Mouse (Mus musculus): ENCODE measurements at regions not wholly inside any gene's neighbourhood (a gene's known extent, or its start where the extent isn't known, plus 50 kb on each side); places are given as distances from the start of the nearest gene placed in this dataset.

- no peak for TF ChIP-seq POLR2A (IDR thresholded peaks at IDR 0.05; ENCODE audit: insufficient read length, low read depth)
- TF ChIP-seq TCF12 (IDR thresholded peaks at IDR 0.05; ENCODE audit: insufficient read depth, poor library complexity, severe bottlenecking), result no peak
- TF ChIP-seq REST (IDR thresholded peaks at IDR 0.05; ENCODE audit: insufficient read depth, insufficient read length), result no peak
- TF ChIP-seq TCF3 (IDR thresholded peaks at IDR 0.05; ENCODE audit: insufficient read length, low read depth), result no peak
- no peak for TF ChIP-seq CEBPB (IDR thresholded peaks at IDR 0.05; ENCODE audit: insufficient read depth, poor library complexity, severe bottlenecking)
- TF ChIP-seq MYOD1 (IDR thresholded peaks at IDR 0.05; ENCODE audit: control insufficient read depth in 1 of 3, insufficient read length in 2 of 3, low read depth in 2 of 3), result no peak
- no peak for TF ChIP-seq MYOG (IDR thresholded peaks at IDR 0.05; ENCODE audit: control insufficient read depth in 1 of 3, insufficient read depth in 1 of 3, insufficient read length in 2 of 3, low read depth in 2 of 3)
- no peak for TF ChIP-seq USF1 (IDR thresholded peaks at IDR 0.05; ENCODE audit: low read depth)
- no peak for TF ChIP-seq MAX (IDR thresholded peaks at IDR 0.05; ENCODE audit: low read depth)
- Histone ChIP-seq H3K36me3 (ENCODE audit: control insufficient read depth, insufficient read depth) (no peaks in the 10 kb centered on the region), H3K27me3 (ENCODE audit: control insufficient read depth, insufficient read depth, insufficient read length) (no peaks in the 10 kb centered on the region), H3K79me2 (ENCODE audit: control insufficient read depth, insufficient read depth) (no peaks in the 10 kb centered on the region), H3K4me3 (no peak overlapping the region), H3ac (ENCODE audit: control insufficient read depth, insufficient read length) (no peak overlapping the region), H3K4me2 (ENCODE audit: low read depth) (no peak overlapping the region)
These were observed 651.7 kb upstream of the Lmcd1 start for GRCm38 (mm10) chr6:111621684-111622480.

DNA sequence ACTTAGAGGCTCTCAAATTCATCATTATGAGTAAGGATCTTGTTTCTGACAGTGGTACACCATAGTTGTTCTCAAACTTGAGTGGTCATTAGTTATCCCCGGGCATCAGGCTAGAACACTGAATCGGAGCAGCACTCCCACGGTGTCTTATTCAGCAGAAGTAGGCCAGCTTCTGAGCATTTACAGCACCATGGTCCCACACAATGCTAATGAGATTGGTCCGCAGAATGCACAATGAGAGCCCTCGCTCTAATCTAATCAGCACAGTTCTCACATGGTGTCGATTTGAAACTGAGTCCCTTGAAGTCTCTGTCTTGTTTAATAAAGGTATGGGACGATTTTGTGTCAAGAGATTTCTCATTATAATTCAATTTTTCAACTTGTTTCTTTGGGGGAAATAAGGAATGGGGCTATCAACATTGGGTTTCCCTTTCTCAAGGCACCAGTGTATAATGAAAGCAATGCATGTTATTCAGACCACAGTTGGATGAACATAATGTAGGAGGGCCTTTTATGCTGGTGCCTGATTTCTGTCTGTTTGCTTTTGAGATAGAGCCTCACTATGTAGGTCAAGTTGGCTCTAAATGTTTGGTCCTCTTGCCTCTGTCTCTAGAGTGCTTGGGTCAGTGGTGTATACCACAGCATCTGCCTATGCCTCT is 650.9 kb upstream of the Lmcd1 start:
- Histone ChIP-seq H3K79me2 (ENCODE audit: control insufficient read depth, insufficient read depth) (no peaks in the 10 kb centered on the region), H3K4me2 (ENCODE audit: low read depth) (no peak overlapping the region), H3K4me3 (no peak overlapping the region), H3ac (ENCODE audit: control insufficient read depth, insufficient read length) (no peak overlapping the region), H3K36me3 (ENCODE audit: control insufficient read depth, insufficient read depth) (no peaks in the 10 kb centered on the region), H3K27me3 (ENCODE audit: control insufficient read depth, insufficient read depth, insufficient read length) (no peaks in the 10 kb centered on the region)
- TF ChIP-seq MYOG (IDR thresholded peaks at IDR 0.05; ENCODE audit: control insufficient read depth in 1 of 3, insufficient read depth in 1 of 3, insufficient read length in 2 of 3, low read depth in 2 of 3), result no peak
- TF ChIP-seq REST (IDR thresholded peaks at IDR 0.05; ENCODE audit: insufficient read depth, insufficient read length), result no peak
- no peak for TF ChIP-seq POLR2A (IDR thresholded peaks at IDR 0.05; ENCODE audit: insufficient read length, low read depth)
- TF ChIP-seq MYOD1 (IDR thresholded peaks at IDR 0.05; ENCODE audit: control insufficient read depth in 1 of 3, insufficient read length in 2 of 3, low read depth in 2 of 3), result no peak
- TF ChIP-seq E2F4 (IDR thresholded peaks at IDR 0.05; ENCODE audit: insufficient read depth), result no peak
- no peak for TF ChIP-seq TCF12 (IDR thresholded peaks at IDR 0.05; ENCODE audit: insufficient read depth, poor library complexity, severe bottlenecking)
- TF ChIP-seq TCF3 (IDR thresholded peaks at IDR 0.05; ENCODE audit: insufficient read length, low read depth), result no peak
- TF ChIP-seq SRF (IDR thresholded peaks at IDR 0.05; ENCODE audit: control insufficient read depth, insufficient read length, low read depth), result no peak
- TF ChIP-seq USF1 (IDR thresholded peaks at IDR 0.05; ENCODE audit: low read depth), result no peak
- TF ChIP-seq POLR2AphosphoS2 (IDR thresholded peaks at IDR 0.05; ENCODE audit: insufficient read length, low read depth), result no peak
- TF ChIP-seq MAX (IDR thresholded peaks at IDR 0.05; ENCODE audit: low read depth), result no peak
- TF ChIP-seq CEBPB (IDR thresholded peaks at IDR 0.05; ENCODE audit: insufficient read depth, poor library complexity, severe bottlenecking), result no peak

DNA sequence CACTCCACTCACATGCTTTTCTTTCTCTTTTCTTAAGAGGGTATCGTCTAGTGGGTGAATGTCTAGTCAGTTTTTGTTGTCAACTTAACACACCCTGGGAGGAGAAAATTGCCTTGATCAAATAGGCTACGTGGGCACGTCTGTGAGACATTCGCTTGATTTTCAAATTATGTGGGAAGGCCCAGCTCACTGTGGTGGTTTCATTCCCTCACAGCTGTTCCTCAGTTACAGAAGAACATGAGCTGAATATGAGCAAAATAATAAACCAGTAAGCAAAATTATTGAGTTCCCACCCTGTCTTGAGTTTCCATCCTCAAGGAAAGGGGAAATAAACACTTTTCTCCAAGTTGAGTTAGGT is 650.4 kb upstream of the Lmcd1 start:
- H3K4me2 ChIP-seq (ENCODE audit: low read depth), result no peak overlapping the region
- no peaks in the 10 kb centered on the region for H3K27me3 ChIP-seq (ENCODE audit: control insufficient read depth, insufficient read depth, insufficient read length)
- H3K4me3 ChIP-seq, result no peak overlapping the region
- H3K36me3 ChIP-seq (ENCODE audit: control insufficient read depth, insufficient read depth), result no peaks in the 10 kb centered on the region
- no peaks in the 10 kb centered on the region for H3K79me2 ChIP-seq (ENCODE audit: control insufficient read depth, insufficient read depth)
- no peak for TF ChIP-seq USF1 (IDR thresholded peaks at IDR 0.05; ENCODE audit: low read depth)
- no peak for TF ChIP-seq POLR2AphosphoS2 (IDR thresholded peaks at IDR 0.05; ENCODE audit: insufficient read length, low read depth)
- no peak for TF ChIP-seq MYOG (IDR thresholded peaks at IDR 0.05; ENCODE audit: control insufficient read depth in 1 of 3, insufficient read depth in 1 of 3, insufficient read length in 2 of 3, low read depth in 2 of 3)
- no peak for TF ChIP-seq SRF (IDR thresholded peaks at IDR 0.05; ENCODE audit: control insufficient read depth, insufficient read length, low read depth)
- no peak for TF ChIP-seq TCF12 (IDR thresholded peaks at IDR 0.05; ENCODE audit: insufficient read depth, poor library complexity, severe bottlenecking)
- TF ChIP-seq MAX (IDR thresholded peaks at IDR 0.05; ENCODE audit: low read depth), result no peak
- no peak for TF ChIP-seq E2F4 (IDR thresholded peaks at IDR 0.05; ENCODE audit: insufficient read depth)
- no peak for TF ChIP-seq MYOD1 (IDR thresholded peaks at IDR 0.05; ENCODE audit: control insufficient read depth in 1 of 3, insufficient read length in 2 of 3, low read depth in 2 of 3)
- no peak for TF ChIP-seq POLR2A (IDR thresholded peaks at IDR 0.05; ENCODE audit: insufficient read length, low read depth)
- no peak overlapping the region for H3ac ChIP-seq (ENCODE audit: control insufficient read depth, insufficient read length)

- Histone ChIP-seq H3K27me3 (ENCODE audit: control insufficient read depth, insufficient read depth, insufficient read length) (no peaks in the 10 kb centered on the region), H3K4me3 (no peak overlapping the region), H3K79me2 (ENCODE audit: control insufficient read depth, insufficient read depth) (no peaks in the 10 kb centered on the region), H3ac (ENCODE audit: control insufficient read depth, insufficient read length) (no peak overlapping the region), H3K36me3 (ENCODE audit: control insufficient read depth, insufficient read depth) (no peaks in the 10 kb centered on the region), H3K4me2 (ENCODE audit: low read depth) (no peak overlapping the region)
- TF ChIP-seq CEBPB (IDR thresholded peaks at IDR 0.05; ENCODE audit: insufficient read depth, poor library complexity, severe bottlenecking) (no peak), REST (IDR thresholded peaks at IDR 0.05; ENCODE audit: insufficient read depth, insufficient read length) (no peak), MYOG (IDR thresholded peaks at IDR 0.05; ENCODE audit: control insufficient read depth in 1 of 3, insufficient read depth in 1 of 3, insufficient read length in 2 of 3, low read depth in 2 of 3) (no peak), MYOD1 (IDR thresholded peaks at IDR 0.05; ENCODE audit: control insufficient read depth in 1 of 3, insufficient read length in 2 of 3, low read depth in 2 of 3) (no peak), USF1 (IDR thresholded peaks at IDR 0.05; ENCODE audit: low read depth) (no peak), E2F4 (IDR thresholded peaks at IDR 0.05; ENCODE audit: insufficient read depth) (no peak), POLR2AphosphoS2 (IDR thresholded peaks at IDR 0.05; ENCODE audit: insufficient read length, low read depth) (no peak), TCF12 (IDR thresholded peaks at IDR 0.05; ENCODE audit: insufficient read depth, poor library complexity, severe bottlenecking) (no peak), POLR2A (IDR thresholded peaks at IDR 0.05; ENCODE audit: insufficient read length, low read depth) (no peak), SRF (IDR thresholded peaks at IDR 0.05; ENCODE audit: control insufficient read depth, insufficient read length, low read depth) (no peak), MAX (IDR thresholded peaks at IDR 0.05; ENCODE audit: low read depth) (no peak), TCF3 (IDR thresholded peaks at IDR 0.05; ENCODE audit: insufficient read length, low read depth) (no peak)
These were observed 648.1 kb upstream of the Lmcd1 start for GRCm38 (mm10) chr6:111625501-111625900.
